Mouse (Mus musculus) layer of hippocampus, adult 9-10 months (tissue): ENCODE data around the gene Pds5b.
"Not testable (repeated sequence)": the region's sequence is repeated elsewhere in the genome, so short reads cannot be mapped to it uniquely, and the experiment has no call there.

Experiments
- DNase-seq: peaks from one replicate; pipeline ENCODE4 v3.0.0; 2022; ENCODE audit warnings: low spot score

Gene Pds5b

DNA sequence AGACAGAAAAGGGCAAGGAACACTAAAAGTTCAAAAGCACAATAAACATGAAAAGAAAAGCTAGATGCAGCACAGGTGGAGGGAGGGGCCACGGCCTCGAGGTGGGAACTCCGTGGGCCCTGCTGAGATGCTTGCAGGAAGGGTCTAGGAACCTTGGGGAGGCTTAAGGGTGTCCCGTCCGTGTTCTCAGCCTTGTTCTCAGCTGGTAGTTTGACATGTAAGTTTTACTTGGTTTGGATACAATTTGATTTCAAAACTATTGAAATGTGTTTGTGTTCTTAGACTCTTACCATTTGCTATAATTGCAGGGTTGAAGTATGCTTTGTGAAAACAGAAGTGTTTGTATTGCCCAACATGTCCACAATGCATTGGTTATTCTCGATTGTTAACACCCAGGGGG is 149.2 kb downstream of the Pds5b start:
- DNase-seq = no peak

DNA sequence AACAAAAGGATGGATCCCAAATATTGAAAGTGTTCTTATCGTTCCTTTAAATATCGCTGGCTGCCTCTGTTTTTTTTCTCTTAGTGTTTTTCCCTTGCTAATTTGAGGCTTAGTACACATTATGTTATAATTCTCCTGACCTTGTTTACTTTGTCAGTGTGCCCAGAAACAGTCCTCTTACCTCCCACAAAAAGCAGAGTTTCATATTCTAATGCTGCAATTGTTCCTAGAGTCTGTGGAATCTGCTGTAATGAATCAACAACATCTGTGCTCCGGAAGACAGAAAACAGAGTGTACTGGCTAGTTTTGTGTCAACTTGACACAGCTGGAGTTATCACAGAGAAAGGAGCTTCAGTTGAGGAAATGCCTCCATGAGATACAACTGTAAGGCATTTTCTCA is 149.8 kb downstream of the Pds5b start:
- DNase-seq = no peak

DNA sequence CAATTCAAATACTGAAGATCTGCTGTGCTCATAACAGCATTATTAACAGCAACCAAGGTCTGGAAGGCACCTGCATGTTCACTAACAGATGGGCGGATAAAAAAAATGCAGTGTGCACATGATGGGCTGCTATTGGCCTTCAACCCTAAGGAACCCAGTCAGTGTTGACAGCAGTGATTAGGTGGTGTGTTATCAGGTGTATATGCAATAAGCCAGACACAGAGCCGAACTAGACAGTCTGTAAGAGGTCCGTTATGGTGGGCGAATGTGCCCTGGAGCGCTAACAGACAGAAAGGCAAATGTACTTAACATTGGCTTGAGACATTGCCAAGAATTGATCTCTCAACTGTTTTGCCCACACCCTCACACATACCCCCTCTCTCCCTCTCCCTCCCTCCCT is 156.0 kb downstream of the Pds5b start:
- DNase-seq = no peak

DNA sequence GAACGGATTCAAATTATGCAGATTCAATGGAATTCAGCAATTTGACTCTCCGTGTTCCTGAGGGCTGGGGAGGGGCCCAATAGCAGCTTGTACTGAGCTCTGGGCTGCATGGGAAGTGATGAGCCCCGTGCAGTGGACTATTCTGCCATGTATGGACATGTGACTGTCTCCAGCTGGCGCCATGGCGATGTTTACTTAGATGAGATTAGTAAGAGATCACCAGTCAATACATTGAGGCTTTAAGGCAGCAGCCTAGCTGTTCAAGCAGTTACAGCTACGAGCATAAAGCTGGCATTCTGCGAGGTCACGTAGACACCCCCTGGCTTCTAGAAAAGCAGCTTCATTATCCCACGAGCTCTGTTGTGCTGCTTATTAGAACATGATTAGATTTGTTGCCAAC is 157.2 kb downstream of the Pds5b start:
- DNase-seq = no peak

DNA sequence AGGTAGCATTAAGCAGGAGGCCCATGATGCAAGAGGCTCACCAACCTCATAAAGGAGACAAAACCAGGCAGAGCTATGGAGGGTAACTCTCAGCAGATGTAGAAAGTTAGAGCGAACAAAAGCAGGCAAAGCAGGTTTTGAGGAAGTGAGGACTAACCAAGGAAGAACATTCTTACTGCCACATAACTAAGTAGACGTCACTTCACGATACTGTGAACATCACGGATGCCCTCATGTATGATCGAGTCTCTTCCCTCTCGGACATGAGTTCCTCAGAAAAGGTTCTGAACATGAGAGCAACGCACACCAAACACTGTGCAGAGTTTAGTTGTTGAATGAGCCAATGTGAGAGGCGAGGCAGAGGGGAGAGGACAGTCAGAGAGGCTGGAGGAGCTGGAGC is 163.2 kb downstream of the Pds5b start:
- no peak for DNase-seq

DNA sequence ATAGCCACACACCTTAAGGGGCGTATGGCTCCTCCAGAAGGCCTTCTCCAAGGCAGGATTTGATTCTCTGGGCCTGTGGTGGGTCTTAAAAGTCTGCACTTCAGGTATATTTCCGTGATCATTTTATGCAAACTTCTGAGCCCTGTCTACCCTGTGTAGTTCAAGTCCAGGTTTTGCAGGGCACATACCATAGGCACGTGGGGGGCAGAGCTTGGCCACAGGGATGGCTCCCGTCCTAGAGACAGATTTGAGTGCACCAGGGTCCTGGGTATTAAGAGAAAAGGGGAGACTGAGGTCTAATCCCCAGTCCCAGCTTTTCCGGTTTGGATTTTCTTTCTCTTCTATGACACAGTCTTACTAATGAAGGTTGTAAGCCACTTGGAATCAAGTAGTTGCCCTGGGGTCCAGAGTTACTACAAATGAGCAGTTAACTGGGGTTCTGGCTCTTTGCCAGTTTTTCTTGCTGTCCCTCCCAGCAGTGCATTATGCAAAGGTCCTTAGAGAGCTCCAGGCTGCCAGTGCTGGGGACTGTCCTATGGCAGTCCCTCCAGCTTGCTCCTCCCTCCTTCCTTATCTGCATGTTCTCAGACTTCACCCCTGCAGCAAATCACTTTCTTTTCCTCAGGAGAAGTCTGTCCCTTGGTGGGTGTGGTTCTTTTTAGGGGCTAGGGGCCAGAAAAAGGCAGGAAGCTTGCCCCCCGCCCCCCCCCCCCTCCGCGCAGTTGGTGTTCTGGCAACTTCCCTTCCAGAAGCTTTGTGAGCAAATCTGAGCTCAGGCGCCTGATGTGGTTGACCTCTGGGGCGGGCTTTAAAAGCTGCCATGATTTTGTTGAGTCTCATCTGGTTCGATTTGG is 166.4 kb downstream of the Pds5b start:
- no peak for DNase-seq

DNA sequence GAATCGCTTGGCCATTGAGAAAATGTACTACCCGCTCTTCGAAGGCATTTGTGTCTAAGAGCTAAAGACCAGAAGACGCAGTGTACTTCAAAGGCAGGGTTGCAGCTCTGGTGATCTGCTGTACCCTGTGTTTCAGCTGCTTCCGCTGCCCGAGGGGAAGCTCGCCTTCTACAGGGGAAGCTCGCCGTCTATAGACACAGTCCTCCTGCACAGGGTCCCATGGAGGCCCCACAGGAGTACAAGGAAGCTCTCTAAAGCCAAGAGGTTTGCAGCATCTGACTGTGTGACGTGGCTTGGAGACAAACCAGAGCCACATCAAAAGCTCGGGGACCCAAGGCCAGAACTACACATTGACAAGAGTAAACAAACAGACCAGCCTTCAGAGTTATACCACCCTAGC is 167.1 kb downstream of the Pds5b start:
- no peak for DNase-seq

DNA sequence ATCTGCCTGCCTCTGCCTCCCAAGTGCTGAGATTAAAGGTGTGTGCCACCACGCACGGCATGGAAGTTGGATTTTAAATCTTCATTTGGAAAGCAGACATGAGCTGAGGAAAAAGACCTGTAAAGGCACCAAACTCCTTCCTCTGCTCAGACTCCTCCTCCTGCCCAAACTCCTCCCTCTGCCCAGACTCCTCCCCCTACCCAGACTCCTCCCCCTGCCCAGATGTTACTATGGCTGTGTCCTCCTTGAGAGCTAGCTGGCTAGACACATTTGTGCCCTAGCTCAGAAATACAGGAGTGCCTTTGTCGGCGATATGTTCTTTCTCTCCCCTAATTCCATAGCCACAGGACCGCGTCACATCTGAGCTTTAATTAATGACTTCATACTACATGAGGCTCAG is 172.4 kb downstream of the Pds5b start:
- DNase-seq = no peak

DNA sequence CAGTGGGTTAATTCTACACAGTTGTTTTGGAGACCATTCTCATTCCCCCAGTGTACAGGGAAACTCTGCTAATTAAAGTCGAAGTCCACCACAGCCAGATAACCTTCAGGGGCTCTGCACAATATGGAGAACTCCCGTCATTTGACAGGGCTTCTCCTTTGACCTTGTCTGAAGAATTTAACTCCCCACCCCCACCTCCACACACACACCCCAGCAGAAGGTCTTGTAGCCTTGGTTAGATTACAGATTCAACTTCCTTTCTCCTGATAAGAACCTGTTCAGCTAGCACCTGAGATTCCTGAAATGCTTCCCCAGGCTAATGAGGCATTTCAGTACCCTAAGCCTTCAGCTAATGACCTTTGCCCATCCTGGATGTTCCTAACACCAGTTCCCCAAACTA is 177.3 kb downstream of the Pds5b start:
- DNase-seq = no peak

DNA sequence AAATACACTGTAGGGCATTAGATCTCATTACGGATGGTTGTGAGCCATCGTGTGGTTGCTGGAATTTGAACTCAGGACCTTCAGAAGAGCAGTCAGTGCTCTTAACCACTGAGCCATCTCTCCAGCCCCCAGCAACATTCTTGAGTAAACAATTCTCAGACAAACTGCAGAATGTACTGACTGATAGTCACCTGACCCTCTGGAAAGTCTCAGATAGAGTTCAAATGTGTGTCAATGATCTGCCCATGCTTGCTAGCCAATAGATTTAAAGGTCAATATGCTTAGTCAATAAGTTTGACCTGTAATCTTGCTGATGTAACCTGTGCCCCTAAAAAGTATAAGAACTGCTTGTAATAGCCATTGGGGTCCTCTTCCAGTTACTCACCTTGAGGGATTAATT is 178.6 kb downstream of the Pds5b start:
- not testable (repeated sequence) for DNase-seq

DNA sequence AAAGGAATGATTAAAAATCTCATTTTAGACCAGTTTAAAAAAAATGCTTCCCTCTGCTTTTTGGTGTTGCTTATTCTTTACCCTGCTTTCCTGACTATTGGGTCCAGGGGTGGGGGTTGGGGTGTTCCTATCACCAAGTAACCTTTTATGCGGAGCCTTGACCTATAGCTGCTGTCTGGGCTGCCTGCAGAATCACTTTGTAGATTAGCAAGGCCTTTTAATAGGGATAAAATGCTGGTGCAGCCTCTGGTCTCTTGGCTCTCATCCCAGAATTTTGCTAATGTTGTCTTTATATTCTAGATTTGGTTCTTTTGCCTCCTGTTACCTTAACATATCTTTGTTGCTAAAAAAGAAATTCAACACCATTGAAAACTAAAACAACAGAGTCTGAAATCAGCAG is 181.0 kb downstream of the Pds5b start:
- DNase-seq = no peak

DNA sequence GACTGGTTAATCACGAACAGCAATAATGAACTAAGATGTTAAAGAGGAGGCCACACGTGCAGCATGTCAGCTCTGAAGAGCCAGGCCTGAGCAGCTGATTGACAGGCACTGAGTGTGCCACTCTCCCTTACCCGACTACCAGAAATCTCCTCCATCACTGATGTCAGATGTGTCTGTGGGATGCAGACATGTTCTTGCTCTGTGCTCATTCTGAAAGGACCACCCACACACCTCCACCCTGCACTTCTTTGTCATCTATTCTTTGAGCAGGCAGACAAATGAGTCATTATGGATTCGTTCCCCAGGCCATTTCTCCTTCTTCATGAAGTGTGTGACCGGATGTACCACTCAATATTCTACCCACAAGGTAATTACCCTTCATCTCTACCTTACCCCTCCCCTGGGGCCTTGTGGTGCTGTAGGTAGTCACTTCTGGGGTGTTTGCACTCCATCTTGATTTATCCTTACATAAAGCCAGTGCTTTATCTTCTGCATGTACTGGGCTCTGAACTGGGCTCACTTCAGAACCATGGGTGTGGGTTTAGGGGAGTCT is 186.2 kb downstream of the Pds5b start:
- DNase-seq = peak; percentile 47
